Mouse (Mus musculus) CH12.LX (cell line): ENCODE data around the gene H2al1b.
"Not testable (repeated sequence)": the region's sequence is repeated elsewhere in the genome, so short reads cannot be mapped to it uniquely, and the experiment has no call there.

Experiments
- CTCF ChIP-seq, 2 experiments: IDR thresholded peaks in 1 of 2; conservative IDR thresholded peaks in 1 of 2; 2 replicates each; pipeline ENCODE4 v1.5.1; 2011 to 2012; ENCODE audit warnings: low read depth in 2 of 2, low read length in 2 of 2, improper control_type of control experiment in 1 of 2, inconsistent platforms in 1 of 2, mild to moderate bottlenecking in 1 of 2, moderate library complexity in 1 of 2
- EP300 ChIP-seq: IDR thresholded peaks from 2 replicates; pipeline ENCODE4 v1.6.1; 2011; ENCODE audit warnings: low read length, improper control_type of control experiment
- MAX ChIP-seq: IDR thresholded peaks from 2 replicates; pipeline ENCODE4 v1.6.1; 2011; ENCODE audit warnings: low read length, improper control_type of control experiment
- NRF1 ChIP-seq: IDR thresholded peaks from 2 replicates; pipeline ENCODE4 v1.6.1; 2014; ENCODE audit warnings: low read depth, mild to moderate bottlenecking, inconsistent platforms, low read length, improper control_type of control experiment, moderate library complexity
- RCOR1 ChIP-seq: conservative IDR thresholded peaks from 2 replicates; pipeline ENCODE4 v1.6.1; 2012; ENCODE audit warnings: low read depth, mild to moderate bottlenecking, inconsistent platforms, low read length, improper control_type of control experiment
- USF1 ChIP-seq: IDR thresholded peaks from 2 replicates; pipeline ENCODE4 v1.6.1; 2014; ENCODE audit warnings: low read depth, mild to moderate bottlenecking, inconsistent platforms, low read length, improper control_type of control experiment
- ZKSCAN1 ChIP-seq: IDR thresholded peaks from 2 replicates; pipeline ENCODE4 v1.6.1; 2012; ENCODE audit warnings: low read depth, inconsistent platforms, low read length, improper control_type of control experiment, borderline replicate concordance

DNA sequence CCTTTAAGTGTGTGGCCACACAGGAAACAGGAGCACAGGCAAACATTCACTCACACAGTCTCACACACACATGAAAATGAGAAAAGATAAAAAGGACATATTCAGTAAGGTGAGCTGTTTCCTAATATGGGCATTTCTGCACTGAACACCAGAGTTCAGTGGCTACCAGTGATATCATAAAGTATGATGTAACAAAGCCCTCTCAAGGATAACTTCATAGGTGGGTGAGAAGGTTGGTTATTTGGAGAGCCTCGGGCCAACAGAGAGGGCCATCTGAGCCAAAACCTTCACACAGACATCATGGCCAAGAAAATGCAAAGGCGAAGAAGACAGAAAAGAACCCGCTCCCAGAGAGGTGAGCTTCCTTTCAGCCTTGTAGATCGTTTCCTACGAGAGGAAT is 22.1 kb downstream of the H2al1b start, which contains the start of gene H2al1i:
- TF ChIP-seq EP300; USF1; CTCF (conservative IDR thresholded peaks at IDR 0.05 in 1 of 2, IDR thresholded peaks at IDR 0.05 in 1 of 2; ENCODE audit: low read depth in 2 of 2, low read length in 2 of 2); RCOR1; NRF1; MAX; ZKSCAN1: not testable (repeated sequence)
